Mouse (Mus musculus) bone marrow, adult 2 months (tissue): Measurements from ENCODE around the gene 4921517D22Rik.

Source experiments
- CTCF ChIP-seq: fragments of 200-500 bp; IDR thresholded peaks from 2 replicates; pipeline ENCODE4 v1.5.1; 2011; ENCODE audit warnings: low read length, control low read depth; ENCODE audit not compliant: control insufficient read depth, insufficient read depth
- POLR2A ChIP-seq: fragments of 200-500 bp; IDR thresholded peaks from 2 replicates; pipeline ENCODE4 v1.6.1; 2011; ENCODE audit warnings: low read depth, mild to moderate bottlenecking, control low read depth, low read length, borderline replicate concordance; ENCODE audit not compliant: control insufficient read depth

- no peak for TF ChIP-seq POLR2A
- TF ChIP-seq CTCF: no peak
These were observed 31.9 kb downstream of the 4921517D22Rik start for GRCm38 (mm10) chr13:59661966-59662365.
